ENCODE assay signal across 26 mouse cellular contexts in genomic region chr11:79552622-79553021, GRCm38 (mm10). TPM values are rescaled to one million over a fixed set of nuclear protein-coding genes. Genes with fewer than 3 reads are reported as not detected.
A peak's percentile ranks its signal among the peaks of the same experiment; 100 is the strongest.
DNase-seq lines count a peak whose midpoint lies in the region; ATAC-seq lines count a peak whose summit lies in the region.
"Had no signal": no experiment of that assay in that cellular context is flagged by ENCODE, and none has a peak within 500 bp of the region (broad histone marks: within the 10 kb centered on the region; RNA-seq: fewer than 3 reads in every experiment).

No protein-coding gene starts in this region.

- no peaks in the 10 kb centered on the region for H3K27me3 ChIP-seq in midbrain, embryonic 11.5 days (ENCODE audit: control insufficient read depth, insufficient read depth, low read length)
- H3K27me3 ChIP-seq in midbrain, embryonic 14.5 days (ENCODE audit: control insufficient read depth, insufficient read depth, low read length) = no peaks in the 10 kb centered on the region
- H3K27me3 ChIP-seq in kidney, embryonic 14.5 days (ENCODE audit: control insufficient read depth, insufficient read depth, low read length) = no peaks in the 10 kb centered on the region
- H3K27me3 ChIP-seq: CH12.LX; midbrain, embryonic 13.5 days; neural tube, embryonic 12.5 days had no signal

- no peaks in the 10 kb centered on the region for H3K9me3 ChIP-seq in midbrain, embryonic 11.5 days (ENCODE audit: control insufficient read depth, low read length)
- no peaks in the 10 kb centered on the region for H3K9me3 ChIP-seq in midbrain, embryonic 14.5 days (ENCODE audit: control insufficient read depth, low read length)
- no peaks in the 10 kb centered on the region for H3K9me3 ChIP-seq in kidney, embryonic 14.5 days (ENCODE audit: control insufficient read depth, low read length)
- H3K9me3 ChIP-seq: G1E; hindbrain, embryonic 10.5 days; midbrain, embryonic 13.5 days; neural tube, embryonic 12.5 days had no signal

- no peak overlapping the region for H3K4me2 ChIP-seq in midbrain, embryonic 11.5 days
- no peak overlapping the region for H3K4me2 ChIP-seq in midbrain, embryonic 14.5 days (ENCODE audit: low read length)
- no peak overlapping the region for H3K4me2 ChIP-seq in kidney, embryonic 14.5 days (replicated peaks; ENCODE audit: low read depth, low read length)
- H3K4me2 ChIP-seq: heart, embryonic 11.5 days; midbrain, embryonic 13.5 days; neural tube, embryonic 12.5 days had no signal

- H3K4me3 ChIP-seq in midbrain, embryonic 11.5 days (ENCODE audit: low read depth, low read length) = no peak overlapping the region
- no peak overlapping the region for H3K4me3 ChIP-seq in midbrain, embryonic 14.5 days (replicated peaks; ENCODE audit: low read depth, low read length)
- no peak overlapping the region for H3K4me3 ChIP-seq in kidney, embryonic 14.5 days (ENCODE audit: low read length)
- H3K4me3 ChIP-seq: hindbrain, embryonic 10.5 days; left cerebral cortex, adult 2 months; midbrain, embryonic 13.5 days; neural tube, embryonic 12.5 days had no signal

- no peak for ATAC-seq in midbrain, embryonic 11.5 days (ENCODE audit: low FRiP score)
- ATAC-seq in midbrain, embryonic 14.5 days (ENCODE audit: low FRiP score, low TSS enrichment) = no peak
- ATAC-seq in megakaryocyte progenitor cell, adult 5-6 weeks (replicated peaks; ENCODE audit: poor library complexity) = peak; percentile 68
- no peak for ATAC-seq in kidney, embryonic 14.5 days (ENCODE audit: low FRiP score, low TSS enrichment)
- ATAC-seq: forebrain, embryonic 16.5 days; hindbrain, postnatal 0 days; intestine, postnatal 0 days; midbrain, embryonic 13.5 days had no signal

- H3K9ac ChIP-seq in midbrain, embryonic 11.5 days (ENCODE audit: low read length) = no peak overlapping the region
- H3K9ac ChIP-seq in midbrain, embryonic 14.5 days (replicated peaks; ENCODE audit: low read length) = no peak overlapping the region
- H3K9ac ChIP-seq in kidney, embryonic 14.5 days (ENCODE audit: low read depth, low read length) = no peak overlapping the region
- H3K9ac ChIP-seq: midbrain, embryonic 13.5 days; neural tube, embryonic 12.5 days had no signal

- no peak overlapping the region for H3K27ac ChIP-seq in midbrain, embryonic 11.5 days (ENCODE audit: low read depth, low read length)
- H3K27ac ChIP-seq in midbrain, embryonic 14.5 days (replicated peaks; ENCODE audit: low read depth, low read length) = no peak overlapping the region
- no peak overlapping the region for H3K27ac ChIP-seq in kidney, embryonic 14.5 days (ENCODE audit: low read depth, low read length)
- H3K27ac ChIP-seq: hindbrain, embryonic 10.5 days; hindbrain, postnatal 0 days; left cerebral cortex, adult 2 months; midbrain, embryonic 13.5 days; neural tube, embryonic 12.5 days had no signal

- peaks cover 12% of the 10 kb centered on the region for H3K36me3 ChIP-seq in midbrain, embryonic 11.5 days (ENCODE audit: control insufficient read depth, insufficient read depth, low read length)
- H3K36me3 ChIP-seq in midbrain, embryonic 14.5 days (ENCODE audit: control insufficient read depth, insufficient read depth, low read length) = peaks cover 88% of the 10 kb centered on the region
- H3K36me3 ChIP-seq in kidney, embryonic 14.5 days (ENCODE audit: control insufficient read depth, insufficient read depth, low read length) = peaks cover 79% of the 10 kb centered on the region

- DNase-seq in adrenal gland, adult (ENCODE audit: inconsistent age in 2 of 2, low spot score in 1 of 2) = peak; percentile 13 to 63
- DNase-seq in adrenal gland, adult 18-20 months (ENCODE audit: low spot score in 2 of 2) = no peak
- DNase-seq in midbrain, embryonic 11.5 days (ENCODE audit: low spot score, missing footprints) = peak; percentile 69
- no peak for DNase-seq in midbrain, embryonic 14.5 days
- DNase-seq in T-cell, adult 2 months (ENCODE audit: low spot score) = peak; percentile 13
- no peak for DNase-seq in kidney, postnatal 4 days
- DNase-seq: cerebellum, adult 8-10 months; gastrocnemius, postnatal 10 days; lung, adult 18-20 months; lung, postnatal 10 days; right cerebral cortex, postnatal 4 days; thymus, adult 18-20 months had no signal

- H3K4me1 ChIP-seq in midbrain, embryonic 11.5 days (ENCODE audit: control insufficient read depth, insufficient read depth, low read length) = no peaks in the 10 kb centered on the region
- no peaks in the 10 kb centered on the region for H3K4me1 ChIP-seq in midbrain, embryonic 14.5 days (ENCODE audit: control insufficient read depth, insufficient read depth, low read length)
- no peaks in the 10 kb centered on the region for H3K4me1 ChIP-seq in kidney, embryonic 14.5 days (ENCODE audit: control insufficient read depth, insufficient read depth, low read length)
- H3K4me1 ChIP-seq: hindbrain, embryonic 10.5 days; midbrain, embryonic 13.5 days; neural tube, embryonic 12.5 days had no signal

- WGBS in midbrain, embryonic 11.5 days = 83% methylated on average over 1 of the region's 1 CpGs
- WGBS in midbrain, embryonic 14.5 days = 73% methylated on average over 1 of the region's 1 CpGs
- WGBS in kidney, embryonic 14.5 days = 84% methylated on average over 1 of the region's 1 CpGs

RNA-seq across cellular contexts. Expression of gene Evi2a, which starts 22.2 kb away (rescaled TPM):
- total RNA-seq in adrenal gland, adult 18-20 months (2021) = 1 to 10 TPM; 2.9 to 3.3 TPM
- polyA plus RNA-seq in midbrain, embryonic 11.5 days (2014; fragmentation: Nextera tagmentation; extraction: Ambion mirVana) = 3.0 and 4.6 TPM in 2 replicates
- 2.9 and 4.8 TPM in 2 replicates for polyA plus RNA-seq in midbrain, embryonic 14.5 days (2014; fragmentation: Nextera tagmentation; extraction: Ambion mirVana)
- 19.5 and 20.0 TPM in 2 replicates for total RNA-seq in megakaryocyte progenitor cell, adult 5-6 weeks (2015)
- total RNA-seq in megakaryocyte progenitor cell, adult 5-6 weeks (2017) = 17.5 and 24.0 TPM in 2 replicates
- 2.9 and 3.2 TPM in 2 replicates for polyA plus RNA-seq in kidney, embryonic 14.5 days (2014; fragmentation: Nextera tagmentation; extraction: Ambion mirVana)

RNA-seq across cellular contexts. Expression of gene Evi2, which starts 22.2 kb away (rescaled TPM):
- total RNA-seq in adrenal gland, adult 18-20 months (2021) = under 1 TPM; 0.10 to 0.23 TPM
- 0.83 and 0.84 TPM in 2 replicates for polyA plus RNA-seq in midbrain, embryonic 11.5 days (2014; fragmentation: Nextera tagmentation; extraction: Ambion mirVana)
- polyA plus RNA-seq in midbrain, embryonic 14.5 days (2014; fragmentation: Nextera tagmentation; extraction: Ambion mirVana) = 1.1 TPM in 2 replicates
- total RNA-seq in megakaryocyte progenitor cell, adult 5-6 weeks (2015) = 30.6 and 31.5 TPM in 2 replicates
- 3.9 and 5.5 TPM in 2 replicates for total RNA-seq in megakaryocyte progenitor cell, adult 5-6 weeks (2017)
- polyA plus RNA-seq in kidney, embryonic 14.5 days (2014; fragmentation: Nextera tagmentation; extraction: Ambion mirVana) = 1.2 and 1.7 TPM in 2 replicates
- total RNA-seq: left cerebral cortex, adult 2 months; left cerebral cortex, postnatal 36 days had no signal
- polyA plus RNA-seq: G1E had no signal

RNA-seq across cellular contexts. Expression of gene Evi2b, which starts 29.1 kb away (rescaled TPM):
- 1 to 10 TPM in 1 of 2 experiments, under 1 TPM in 1; 0.99 to 2.3 TPM for total RNA-seq in adrenal gland, adult 18-20 months (2021)
- polyA plus RNA-seq in midbrain, embryonic 11.5 days (2014; fragmentation: Nextera tagmentation; extraction: Ambion mirVana) = 0.22 and 0.51 TPM in 2 replicates
- not detected in 2 replicates for polyA plus RNA-seq in midbrain, embryonic 14.5 days (2014; fragmentation: Nextera tagmentation; extraction: Ambion mirVana)
- total RNA-seq in megakaryocyte progenitor cell, adult 5-6 weeks (2015) = 454 and 486 TPM in 2 replicates
- total RNA-seq in megakaryocyte progenitor cell, adult 5-6 weeks (2017) = 75.7 and 78.7 TPM in 2 replicates
- 0.20 TPM in 2 replicates for polyA plus RNA-seq in kidney, embryonic 14.5 days (2014; fragmentation: Nextera tagmentation; extraction: Ambion mirVana)
- total RNA-seq: hindbrain, postnatal 0 days had no signal
- polyA plus RNA-seq: midbrain, embryonic 13.5 days; neural tube, embryonic 12.5 days had no signal

RNA-seq across cellular contexts. Expression of gene Rab11fip4, which starts 38.4 kb away (rescaled TPM):
- total RNA-seq in adrenal gland, adult 18-20 months (2021) = 1 to 10 TPM; 2.0 to 4.3 TPM
- 13.5 and 14.1 TPM in 2 replicates for polyA plus RNA-seq in midbrain, embryonic 11.5 days (2014; fragmentation: Nextera tagmentation; extraction: Ambion mirVana)
- polyA plus RNA-seq in midbrain, embryonic 14.5 days (2014; fragmentation: Nextera tagmentation; extraction: Ambion mirVana) = 22.0 and 24.4 TPM in 2 replicates
- 0.85 and 2.0 TPM in 2 replicates for total RNA-seq in megakaryocyte progenitor cell, adult 5-6 weeks (2015)
- total RNA-seq in megakaryocyte progenitor cell, adult 5-6 weeks (2017) = 3.2 and 3.7 TPM in 2 replicates
- polyA plus RNA-seq in kidney, embryonic 14.5 days (2014; fragmentation: Nextera tagmentation; extraction: Ambion mirVana) = 4.8 and 7.1 TPM in 2 replicates
- polyA plus RNA-seq: G1E; heart, postnatal 0 days had no signal

RNA-seq across cellular contexts. Expression of gene Omg, which starts 48.7 kb away (rescaled TPM):
- 1 to 10 TPM; 5.2 to 7.5 TPM for total RNA-seq in adrenal gland, adult 18-20 months (2021)
- polyA plus RNA-seq in midbrain, embryonic 11.5 days (2014; fragmentation: Nextera tagmentation; extraction: Ambion mirVana) = 1.9 TPM in 2 replicates
- polyA plus RNA-seq in midbrain, embryonic 14.5 days (2014; fragmentation: Nextera tagmentation; extraction: Ambion mirVana) = 4.9 and 5.2 TPM in 2 replicates
- total RNA-seq in megakaryocyte progenitor cell, adult 5-6 weeks (2015) = 0.67 and 0.98 TPM in 2 replicates
- total RNA-seq in megakaryocyte progenitor cell, adult 5-6 weeks (2017) = 0.14 and 0.33 TPM in 2 replicates
- 0.44 and 0.46 TPM in 2 replicates for polyA plus RNA-seq in kidney, embryonic 14.5 days (2014; fragmentation: Nextera tagmentation; extraction: Ambion mirVana)
- polyA plus RNA-seq: G1E had no signal

Comparison
In these comparisons a context has a peak if more than half of its experiments do, and no peak if none do; other contexts are left out.
1. DNase-seq: peak in adrenal gland, adult (2 of 2), midbrain, embryonic 11.5 days (single experiment) and T-cell, adult 2 months (single experiment); none in adrenal gland, adult 18-20 months (0 of 2), midbrain, embryonic 14.5 days (single experiment) and kidney, postnatal 4 days (0 of 2).